Mouse (Mus musculus) megakaryocyte, embryonic 14.5 days (primary cell): ENCODE results near the gene Smad5. TPM values are rescaled to one million over a fixed set of nuclear protein-coding genes. Genes with fewer than 3 reads are reported as not detected.

Experiments used
- H3K27me3 ChIP-seq: replicated peaks from 2 replicates; pipeline ENCODE3; 2012; ENCODE audit warnings: inconsistent platforms
- H3K36me3 ChIP-seq: replicated peaks from 2 replicates; pipeline ENCODE3; 2012; ENCODE audit warnings: low read length, inconsistent platforms, mixed read lengths
- H3K4me1 ChIP-seq: 2 replicates; pipeline ENCODE4 v1.6.1; 2012; ENCODE audit warnings: inconsistent platforms
- H3K4me3 ChIP-seq: replicated peaks from 2 replicates; pipeline ENCODE3; 2012; ENCODE audit warnings: moderate library complexity, mild to moderate bottlenecking, inconsistent platforms
- H3K9me3 ChIP-seq: 2 replicates; pipeline ENCODE4 v1.6.1; 2012; ENCODE audit warnings: inconsistent platforms
- FLI1 ChIP-seq: IDR thresholded peaks from 2 replicates; pipeline ENCODE4 v1.6.1; 2012; ENCODE audit warnings: low read length, inconsistent platforms, mixed read lengths
- GATA1 ChIP-seq: IDR thresholded peaks from 3 replicates; pipeline ENCODE4 v1.6.1; 2012; ENCODE audit warnings: mixed read lengths, low read length, inconsistent platforms, borderline replicate concordance
- polyA plus RNA-seq: library from polyadenylated mRNA; stranded (reverse); fragments of >175 nt; gene quantifications from 2 replicates; pipeline ENCODE4 v1.2.3, GENCODE M21; 2012; ENCODE audit warnings: low replicate concordance; ENCODE audit not compliant: insufficient read depth

The Smad5 gene
- polyA plus RNA-seq, 1 experiment: 0.86 TPM

DNA sequence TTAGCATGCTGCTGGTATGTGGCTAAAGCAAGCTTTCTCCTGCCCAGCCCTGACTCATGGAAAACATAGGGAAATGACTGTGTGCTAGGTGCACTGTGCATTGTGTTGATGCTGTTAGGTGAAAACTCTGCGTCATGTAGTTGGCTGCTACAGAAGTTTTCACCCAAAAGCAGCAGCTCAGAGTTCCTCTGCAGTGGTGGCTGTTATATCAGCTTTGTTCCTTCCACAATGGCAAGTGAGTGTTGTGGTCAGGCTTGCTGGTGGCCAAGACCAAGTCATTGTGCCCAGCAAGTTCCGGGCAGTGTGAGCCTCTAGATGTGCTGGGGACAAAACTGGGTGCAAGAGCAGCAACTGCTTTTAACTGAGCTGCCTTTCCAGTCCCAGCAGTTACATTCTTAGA lies 9.4 kb downstream of the Smad5 start:
- Histone ChIP-seq H3K4me1 (peaks cover 38% of the 10 kb centered on the region), H3K36me3 (peaks cover 19% of the 10 kb centered on the region), H3K4me3 (peak overlapping the region; percentile 47), H3K9me3 (no peaks in the 10 kb centered on the region), H3K27me3 (no peaks in the 10 kb centered on the region)
- no peak for TF ChIP-seq GATA1

DNA sequence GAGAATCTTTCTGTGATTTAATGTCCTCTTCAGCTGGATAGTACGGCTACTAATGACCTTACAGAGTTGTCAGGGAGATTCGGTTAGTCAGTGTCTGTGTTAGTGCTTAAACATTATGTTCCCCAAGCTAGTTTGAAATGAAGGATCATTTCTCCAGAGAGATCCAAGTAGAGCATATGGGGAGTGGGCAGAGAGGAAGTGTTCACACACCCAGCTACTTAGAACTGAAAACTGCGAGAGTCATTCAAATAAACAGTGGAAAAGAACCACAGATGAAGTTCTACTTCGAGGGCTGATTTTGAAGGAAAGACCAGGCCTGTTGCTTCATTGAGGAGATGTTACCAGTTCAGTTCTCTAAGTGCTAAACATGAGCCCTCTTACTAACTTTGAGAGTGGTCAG lies 23.7 kb downstream of the Smad5 start:
- Histone ChIP-seq H3K27me3 (no peaks in the 10 kb centered on the region), H3K9me3 (no peaks in the 10 kb centered on the region), H3K4me3 (no peak overlapping the region), H3K36me3 (peaks cover 87% of the 10 kb centered on the region), H3K4me1 (peaks cover 30% of the 10 kb centered on the region)
- TF ChIP-seq FLI1 (no peak), GATA1 (no peak)

DNA sequence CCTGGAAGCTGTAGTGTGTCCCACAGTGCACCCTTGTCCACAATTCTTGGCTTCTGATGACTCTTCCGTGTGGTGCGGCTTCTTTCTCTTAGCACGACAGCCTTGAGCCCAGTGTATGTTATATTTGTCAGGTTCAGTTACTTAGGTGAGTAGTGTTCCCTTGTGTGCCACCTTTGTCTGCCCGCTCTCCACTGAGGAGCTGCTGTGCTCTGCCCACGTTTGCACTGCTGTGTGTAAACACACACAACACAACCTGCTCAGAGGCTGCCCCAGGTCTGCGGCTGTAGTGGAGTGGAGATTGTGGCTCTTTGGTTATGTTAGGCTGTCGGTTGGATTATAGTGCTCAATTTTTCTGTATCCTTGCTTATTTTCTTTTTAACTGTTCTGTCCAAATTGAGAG lies 26.2 kb downstream of the Smad5 start:
- Histone ChIP-seq H3K36me3 (peaks cover 97% of the 10 kb centered on the region), H3K4me3 (no peak overlapping the region), H3K27me3 (no peaks in the 10 kb centered on the region), H3K9me3 (no peaks in the 10 kb centered on the region), H3K4me1 (peaks cover 26% of the 10 kb centered on the region)
- TF ChIP-seq FLI1: no peak
- TF ChIP-seq GATA1: no peak

DNA sequence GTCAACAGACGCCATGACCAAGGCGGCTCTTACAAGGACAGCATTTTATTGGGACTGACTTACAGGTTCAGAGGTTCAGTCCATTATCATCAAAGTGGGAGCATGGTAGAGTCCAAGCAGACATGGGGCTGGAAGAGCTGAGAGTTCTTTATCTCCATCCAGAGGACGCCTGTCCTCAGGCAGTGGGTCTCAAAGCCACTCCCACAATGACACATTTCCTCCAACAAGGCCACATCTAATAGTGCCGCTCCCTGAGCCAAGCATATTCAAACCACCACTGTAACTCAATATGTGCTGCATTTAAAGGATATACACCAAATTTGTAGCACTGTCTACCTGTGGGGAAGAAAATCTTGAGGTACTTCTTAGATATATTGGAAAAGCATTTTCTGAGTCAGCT lies 31.8 kb downstream of the Smad5 start:
- Histone ChIP-seq H3K36me3 (peaks cover 91% of the 10 kb centered on the region), H3K27me3 (no peaks in the 10 kb centered on the region), H3K4me1 (peaks cover 42% of the 10 kb centered on the region), H3K4me3 (no peak overlapping the region), H3K9me3 (no peaks in the 10 kb centered on the region)
- TF ChIP-seq FLI1 (no peak), GATA1 (no peak)

DNA sequence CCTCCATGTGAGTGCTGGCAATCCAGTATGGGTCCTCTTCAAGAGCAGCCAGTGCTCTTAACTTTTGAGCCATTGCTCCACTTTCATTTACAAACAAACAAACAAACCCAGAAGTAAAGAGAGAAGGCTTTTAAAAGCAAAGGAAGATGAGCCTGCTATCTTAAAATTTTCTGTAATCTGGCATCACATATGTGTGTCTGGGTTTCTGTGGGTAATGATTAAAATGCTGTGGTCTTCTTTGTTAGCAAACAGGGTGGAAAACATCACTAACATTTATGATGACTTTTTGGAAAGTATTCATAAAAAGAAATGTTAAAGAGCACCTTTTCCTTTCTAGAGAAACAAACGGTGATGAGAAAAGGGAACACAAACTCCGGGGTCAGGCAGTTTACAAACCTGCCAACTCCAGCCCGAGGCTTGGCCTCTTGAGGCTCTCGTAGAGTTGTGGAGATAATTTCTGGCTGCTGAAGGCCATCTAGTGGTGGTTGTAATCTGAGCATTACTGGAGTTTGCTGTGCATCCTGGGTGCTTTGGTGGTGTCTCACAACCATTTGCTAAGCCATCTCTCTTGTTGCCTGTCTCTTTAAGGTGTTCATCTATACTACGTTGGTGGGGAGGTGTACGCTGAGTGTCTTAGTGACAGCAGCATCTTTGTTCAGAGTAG lies 32.5 kb downstream of the Smad5 start:
- Histone ChIP-seq H3K36me3 (peaks cover 91% of the 10 kb centered on the region), H3K4me1 (peaks cover 35% of the 10 kb centered on the region), H3K27me3 (no peaks in the 10 kb centered on the region), H3K4me3 (no peak overlapping the region), H3K9me3 (no peaks in the 10 kb centered on the region)
- TF ChIP-seq FLI1 (no peak), GATA1 (no peak)

DNA sequence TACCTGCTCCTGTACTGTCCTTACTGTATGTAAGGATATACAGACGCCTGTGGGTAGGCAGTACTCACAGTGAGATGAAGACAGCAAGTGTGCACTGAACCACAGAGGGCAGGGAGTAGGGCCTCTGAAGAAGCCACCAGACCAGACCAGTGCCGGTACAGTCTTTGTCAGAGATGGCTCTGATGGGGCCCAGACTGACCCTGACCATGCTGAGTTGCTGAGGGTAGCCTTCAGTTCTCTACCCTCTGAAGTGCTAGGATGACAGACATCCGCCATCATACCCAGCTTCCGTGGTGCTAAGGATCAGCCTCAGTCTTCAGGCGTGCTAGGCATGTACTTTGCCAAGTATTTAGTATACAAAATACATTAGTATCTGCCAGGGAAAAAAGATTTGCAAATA lies 36.7 kb downstream of the Smad5 start:
- Histone ChIP-seq H3K36me3 (peaks cover 73% of the 10 kb centered on the region), H3K9me3 (no peaks in the 10 kb centered on the region), H3K4me1 (peaks cover 40% of the 10 kb centered on the region), H3K27me3 (no peaks in the 10 kb centered on the region), H3K4me3 (no peak overlapping the region)
- TF ChIP-seq GATA1 (no peak), FLI1 (no peak)

DNA sequence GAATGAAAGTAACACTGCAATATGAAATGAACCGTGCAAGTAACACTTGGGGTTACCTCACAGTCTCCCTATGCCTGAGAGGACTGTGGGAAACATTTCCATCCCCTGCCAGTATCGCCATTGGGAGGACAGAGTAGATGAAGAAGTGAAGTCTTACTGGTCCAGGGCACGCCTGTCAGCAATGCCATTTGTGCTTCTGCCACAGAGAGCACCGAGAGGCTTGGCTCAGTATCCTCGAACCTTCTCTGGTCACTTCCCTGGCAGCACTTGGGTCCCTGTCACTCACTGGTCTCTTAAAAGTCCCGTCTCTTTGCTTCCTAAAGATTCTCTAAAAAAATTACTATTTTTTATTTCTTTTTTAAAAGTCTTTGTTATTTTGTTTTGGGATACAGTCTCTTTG lies 37.7 kb downstream of the Smad5 start:
- TF ChIP-seq FLI1 (no peak), GATA1 (no peak)
- Histone ChIP-seq H3K9me3 (no peaks in the 10 kb centered on the region), H3K36me3 (peaks cover 66% of the 10 kb centered on the region), H3K27me3 (no peaks in the 10 kb centered on the region), H3K4me1 (peaks cover 30% of the 10 kb centered on the region), H3K4me3 (no peak overlapping the region)

DNA sequence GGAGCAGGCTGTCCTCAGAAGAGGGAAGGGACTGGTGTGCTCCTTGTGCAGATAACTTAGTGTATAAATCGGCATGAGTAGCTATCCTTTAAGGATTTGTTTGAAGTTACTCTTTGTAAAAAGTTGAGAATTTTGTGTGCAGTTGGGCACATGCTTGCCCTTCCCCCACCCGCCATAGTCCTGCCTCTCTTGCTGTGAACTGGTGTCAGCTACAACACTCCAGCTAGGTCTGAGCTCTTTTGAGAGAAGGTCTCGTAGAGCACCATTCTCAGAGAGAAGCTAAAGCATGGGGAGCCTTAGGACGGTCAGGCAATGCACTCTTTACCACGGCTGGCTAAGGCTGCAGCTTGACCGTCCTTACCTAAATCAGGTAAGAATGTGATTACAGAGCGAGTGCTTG lies 38.9 kb downstream of the Smad5 start:
- peaks cover 54% of the 10 kb centered on the region for H3K36me3 ChIP-seq
- H3K27me3 ChIP-seq: peaks cover 2% of the 10 kb centered on the region
- no peak overlapping the region for H3K4me3 ChIP-seq
- H3K9me3 ChIP-seq: no peaks in the 10 kb centered on the region
- no peak for TF ChIP-seq GATA1
- no peak for TF ChIP-seq FLI1
- H3K4me1 ChIP-seq: peaks cover 25% of the 10 kb centered on the region

DNA sequence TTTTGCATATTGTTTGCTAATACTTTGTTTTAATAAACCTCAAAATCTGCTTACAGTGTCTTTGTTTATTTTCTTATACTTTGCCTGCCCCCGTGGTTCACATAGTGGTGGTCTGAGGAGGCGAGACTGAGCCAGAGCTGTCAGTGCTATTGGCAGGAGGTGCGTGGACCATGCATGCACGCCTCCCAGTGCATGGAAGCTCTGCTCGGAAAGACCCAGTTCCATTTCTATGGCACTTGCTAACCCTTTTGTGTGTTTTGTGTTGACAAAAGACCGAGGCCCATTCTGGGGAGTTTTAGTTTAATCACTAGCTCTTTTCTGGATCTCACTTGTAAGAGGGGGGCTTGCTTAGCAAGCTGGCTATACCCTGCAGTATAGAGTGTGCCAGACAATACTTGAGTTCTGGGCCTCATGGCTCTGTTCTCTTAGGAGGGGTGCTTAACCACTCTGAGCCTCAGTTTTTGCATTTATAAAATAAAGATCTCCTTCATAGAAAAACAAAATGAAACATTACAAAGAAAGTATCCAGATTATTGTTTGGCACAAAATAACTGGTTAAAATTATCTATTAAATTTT lies 39.6 kb downstream of the Smad5 start:
- TF ChIP-seq GATA1 (no peak), FLI1 (no peak)
- Histone ChIP-seq H3K36me3 (peaks cover 48% of the 10 kb centered on the region), H3K9me3 (no peaks in the 10 kb centered on the region), H3K27me3 (peaks cover 2% of the 10 kb centered on the region), H3K4me1 (peaks cover 25% of the 10 kb centered on the region), H3K4me3 (no peak overlapping the region)

DNA sequence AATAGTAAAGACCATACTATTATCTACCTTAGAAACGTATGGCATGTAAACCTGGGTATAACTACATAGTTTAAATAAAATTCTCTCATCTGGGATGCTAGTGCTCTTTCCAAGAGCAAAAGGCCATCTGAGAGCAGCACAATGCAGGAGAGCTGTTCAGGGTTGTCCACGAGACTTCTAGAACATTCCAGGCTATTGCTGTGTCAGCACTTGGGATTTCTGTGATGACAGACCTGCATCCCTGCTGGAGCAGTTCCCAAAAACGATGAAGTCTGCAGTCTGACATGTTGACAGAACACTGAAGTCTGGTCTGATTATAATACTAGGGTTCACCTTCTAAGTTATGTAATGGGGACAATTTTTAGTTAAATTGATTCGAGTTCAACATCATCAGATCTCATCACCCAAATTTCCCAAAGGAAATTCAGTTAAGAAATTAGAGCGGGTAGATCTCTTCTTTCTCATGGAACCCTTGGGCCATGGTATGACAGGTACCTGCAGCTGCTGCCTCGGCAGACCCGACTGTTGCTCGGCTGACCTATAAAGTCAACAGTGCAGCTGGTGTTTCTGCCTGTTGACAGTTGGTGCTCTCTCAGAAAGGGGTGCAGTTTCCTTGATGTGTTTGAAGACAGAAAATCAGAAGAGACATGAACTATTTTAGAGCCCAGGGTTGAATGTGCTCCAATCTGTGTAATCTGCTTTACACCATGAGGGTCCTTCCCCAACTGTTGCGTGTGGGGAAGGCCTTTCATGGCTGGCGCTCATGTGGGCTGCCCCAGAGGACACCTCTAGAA lies 44.1 kb downstream of the Smad5 start:
- Histone ChIP-seq H3K36me3 (peaks cover 10% of the 10 kb centered on the region), H3K9me3 (no peaks in the 10 kb centered on the region), H3K4me3 (no peak overlapping the region), H3K27me3 (peaks cover 39% of the 10 kb centered on the region), H3K4me1 (peaks cover 18% of the 10 kb centered on the region)
- TF ChIP-seq FLI1: no peak
- TF ChIP-seq GATA1: no peak
